Mouse (Mus musculus) lung, postnatal 0 days (tissue): Measurements from ENCODE around the gene Gm17018. TPM values are rescaled to one million over a fixed set of nuclear protein-coding genes. Genes with fewer than 3 reads are reported as not detected.
"Not testable (repeated sequence)": the region's sequence is repeated elsewhere in the genome, so short reads cannot be mapped to it uniquely, and the experiment has no call there.

Experiments used
- ATAC-seq: fragments of 200-750 bp; cut with Nextera tagmentation; 2 replicates; pipeline ENCODE4 v1.8.0; 2017; ENCODE audit warnings: moderate library complexity
- DNase-seq: peaks from one replicate; pipeline ENCODE4 v3.0.0-alpha.2; 2016; ENCODE audit warnings: low spot score
- H3K27ac ChIP-seq: fragments of 300-500 bp; sonication (generic); 2 replicates; pipeline ENCODE4 v1.5.1; 2014; ENCODE audit warnings: antibody characterized with exemption, mild to moderate bottlenecking, low read length, mixed read lengths
- H3K27me3 ChIP-seq: fragments of 300-500 bp; sonication (generic); replicated peaks from 2 replicates; pipeline ENCODE4 v1.6.1; 2014; ENCODE audit warnings: low read length, mixed read lengths; ENCODE audit not compliant: insufficient read depth
- H3K36me3 ChIP-seq: fragments of 300-500 bp; sonication (generic); 2 replicates; pipeline ENCODE4 v1.6.1; 2014; ENCODE audit warnings: low read length, mixed read lengths; ENCODE audit not compliant: insufficient read depth
- H3K4me1 ChIP-seq: fragments of 300-500 bp; sonication (generic); 2 replicates; pipeline ENCODE4 v1.6.1; 2014; ENCODE audit warnings: antibody characterized with exemption, low read depth, low read length, mixed read lengths; ENCODE audit not compliant: insufficient read depth
- H3K4me2 ChIP-seq: fragments of 300-500 bp; sonication (generic); replicated peaks from 2 replicates; pipeline ENCODE4 v1.6.1; 2014; ENCODE audit warnings: low read depth, mild to moderate bottlenecking, low read length, moderate library complexity, mixed read lengths
- H3K4me3 ChIP-seq: fragments of 300-500 bp; sonication (generic); 2 replicates; pipeline ENCODE4 v1.5.1; 2014; ENCODE audit warnings: low read depth, low read length
- H3K9ac ChIP-seq: fragments of 300-500 bp; sonication (generic); replicated peaks from 2 replicates; pipeline ENCODE4 v1.6.1; 2014; ENCODE audit warnings: low read depth, mild to moderate bottlenecking
- H3K9me3 ChIP-seq: fragments of 300-500 bp; sonication (generic); 2 replicates; pipeline ENCODE4 v1.6.1; 2016; ENCODE audit warnings: low read length, mixed read lengths
- CTCF ChIP-seq: IDR thresholded peaks from 2 replicates; pipeline ENCODE4 v1.5.1; 2016; ENCODE audit warnings: antibody characterized with exemption, mild to moderate bottlenecking
- EP300 ChIP-seq: IDR thresholded peaks from 2 replicates; pipeline ENCODE4 v1.6.1; 2016; ENCODE audit warnings: antibody characterized with exemption, mild to moderate bottlenecking, control low read depth
- WGBS: fragments of 180-500 bp; shearing (Covaris S2); extraction: QIAGEN DNeasy Blood & Tissue Kit; methylation state at CpG from one replicate; pipeline ENCODE4 v1.1.7; 2014; 5-methylcytosine and 5-hydroxymethylcytosine counted together
- polyA plus RNA-seq: library from polyadenylated mRNA; unstranded; fragments of >200 nt; fragmentation: Nextera tagmentation; extraction: Ambion mirVana; gene quantifications from 2 replicates; pipeline ENCODE4 v1.2.1, GENCODE M21; 2015

The Gm17018 gene
- polyA plus RNA-seq, 1 experiment from 2014 or later = 40.1 TPM

GRCm38 (mm10) chr19:45544925-45545321 is 15.5 kb upstream of the Gm17018 start:
- Histone ChIP-seq H3K9ac (no peak overlapping the region), H3K4me2 (peak overlapping the region; percentile 74), H3K4me3 (peak overlapping the region; percentile 38), H3K36me3 (no peaks in the 10 kb centered on the region), H3K27me3 (peaks cover 18% of the 10 kb centered on the region; the same call in 1 of the 2 replicates), H3K9me3 (no peaks in the 10 kb centered on the region), H3K27ac (no peak overlapping the region), H3K4me1 (no peaks in the 10 kb centered on the region)
- ATAC-seq (peak; percentile 82), DNase-seq (peak; percentile 89)
- 0% methylated on average over 30 of the region's 30 CpGs for WGBS
- TF ChIP-seq EP300 (no peak), CTCF (peak; percentile 91)

GRCm38 (mm10) chr19:45548196-45548595 is 12.2 kb upstream of the Gm17018 start:
- not testable (repeated sequence) for H3K4me2 ChIP-seq, H3K36me3 ChIP-seq, H3K4me1 ChIP-seq, ATAC-seq, DNase-seq, H3K27ac ChIP-seq, H3K4me3 ChIP-seq, H3K9me3 ChIP-seq, H3K9ac ChIP-seq, H3K27me3 ChIP-seq

- Histone ChIP-seq H3K27me3 (no peaks in the 10 kb centered on the region), H3K36me3 (0 out of 2 replicates have a peak, but pooled peaks cover 2% of the 10 kb centered on the region), H3K9me3 (no peaks in the 10 kb centered on the region), H3K4me2 (no peak overlapping the region), H3K27ac (no peak overlapping the region), H3K9ac (no peak overlapping the region), H3K4me1 (no peaks in the 10 kb centered on the region), H3K4me3 (no peak overlapping the region)
- 80% methylated on average over 23 of the region's 23 CpGs for WGBS
- ATAC-seq (no peak), DNase-seq (no peak)
- TF ChIP-seq EP300 = no peak
- no peak for TF ChIP-seq CTCF
Measured at GRCm38 (mm10) chr19:45549128-45549915, 11.1 kb upstream of the Gm17018 start.

DNA sequence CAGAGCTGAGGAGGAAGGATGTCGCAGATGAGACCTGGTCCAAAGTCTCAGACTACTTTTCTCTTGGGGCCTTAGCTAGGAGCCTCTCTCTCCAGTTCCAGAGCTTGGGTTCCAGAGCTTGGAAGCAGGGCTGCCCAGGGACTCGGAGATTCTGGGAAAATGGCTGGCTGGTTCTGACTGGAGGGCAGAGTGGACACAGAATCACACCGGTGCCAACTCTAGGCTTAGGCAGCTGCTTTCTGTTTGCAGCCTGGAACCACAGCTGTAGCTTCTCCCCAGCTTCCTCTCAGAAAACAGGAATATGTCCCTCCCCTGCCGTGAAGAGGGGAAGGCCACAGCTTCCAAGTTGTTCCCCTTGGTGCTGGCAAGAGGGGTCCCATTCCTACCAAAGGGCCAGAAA is 10.5 kb upstream of the Gm17018 start:
- Histone ChIP-seq H3K4me1 (no peaks in the 10 kb centered on the region), H3K36me3 (0 out of 2 replicates have a peak, but pooled peaks cover 3% of the 10 kb centered on the region), H3K27me3 (no peaks in the 10 kb centered on the region), H3K9me3 (no peaks in the 10 kb centered on the region), H3K4me3 (no peak overlapping the region), H3K4me2 (no peak overlapping the region), H3K27ac (no peak overlapping the region), H3K9ac (no peak overlapping the region)
- DNase-seq (peak; percentile 57), ATAC-seq (peak; percentile 27; the same call in 1 of the 2 replicates)
- 62% methylated on average over 4 of the region's 4 CpGs for WGBS
- TF ChIP-seq CTCF (no peak), EP300 (no peak)

- ATAC-seq = peak; percentile 54; the same call in 1 of the 2 replicates
- Histone ChIP-seq H3K36me3 (0 out of 2 replicates have a peak, but pooled peaks cover 3% of the 10 kb centered on the region), H3K27ac (no peak overlapping the region), H3K9ac (no peak overlapping the region), H3K9me3 (no peaks in the 10 kb centered on the region), H3K4me1 (no peaks in the 10 kb centered on the region), H3K27me3 (no peaks in the 10 kb centered on the region), H3K4me3 (no peak overlapping the region), H3K4me2 (no peak overlapping the region)
- WGBS = 32% methylated on average over 6 of the region's 6 CpGs
- no peak for TF ChIP-seq EP300
- TF ChIP-seq CTCF = no peak
- DNase-seq = peak; percentile 54
Measured at GRCm38 (mm10) chr19:45552187-45552586, 8.2 kb upstream of the Gm17018 start.

DNA sequence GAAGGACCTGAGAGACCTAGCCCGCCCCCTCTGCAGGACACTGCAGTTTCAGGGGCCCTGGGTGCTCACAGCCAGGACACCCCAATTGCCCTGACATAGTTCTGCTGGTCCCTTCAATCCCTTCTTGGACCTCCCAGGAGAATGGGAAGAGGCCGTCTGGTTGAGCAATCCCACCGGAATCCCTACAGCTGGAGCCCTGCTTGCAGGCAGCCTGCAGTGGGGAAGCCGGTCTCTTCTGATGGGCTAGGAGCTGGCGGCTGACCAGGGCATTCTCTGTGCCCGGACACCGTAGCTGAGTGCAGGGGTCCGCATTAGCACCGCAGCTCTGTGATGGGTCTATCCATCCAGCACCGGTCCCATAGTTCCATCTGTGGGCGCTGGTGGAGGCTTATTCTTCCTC is 6.3 kb upstream of the Gm17018 start:
- Histone ChIP-seq H3K27ac (no peak overlapping the region), H3K9ac (no peak overlapping the region), H3K27me3 (no peaks in the 10 kb centered on the region), H3K4me2 (no peak overlapping the region), H3K4me3 (no peak overlapping the region), H3K4me1 (no peaks in the 10 kb centered on the region), H3K9me3 (no peaks in the 10 kb centered on the region), H3K36me3 (peaks cover 3% of the 10 kb centered on the region; the same call in 1 of the 2 replicates)
- DNase-seq (peak; percentile 39), ATAC-seq (peak; percentile 40)
- WGBS = 91% methylated on average over 11 of the region's 11 CpGs
- TF ChIP-seq CTCF = no peak
- no peak for TF ChIP-seq EP300
